Mouse (Mus musculus) induced T-regulatory cell, adult 2 months (primary cell): ENCODE results near the gene Cdk1.

Experiments
- DNase-seq: peaks from one replicate; pipeline ENCODE4 v3.0.0-alpha.2; 2012; ENCODE audit warnings: low read depth

Cdk1 gene

GRCm38 (mm10) chr10:69348206-69348605 lies 4.5 kb downstream of the Cdk1 start:
- no peak for DNase-seq

- no peak for DNase-seq
These were observed 10.4 kb downstream of the Cdk1 start for GRCm38 (mm10) chr10:69342328-69342727.

- no peak for DNase-seq
These were observed 11.0 kb downstream of the Cdk1 start for GRCm38 (mm10) chr10:69341570-69342227.

GRCm38 (mm10) chr10:69340001-69340400 lies 12.7 kb downstream of the Cdk1 start:
- DNase-seq: no peak

GRCm38 (mm10) chr10:69336219-69336618 lies 16.5 kb downstream of the Cdk1 start:
- DNase-seq: no peak

- DNase-seq: no peak
These were observed 17.1 kb downstream of the Cdk1 start for GRCm38 (mm10) chr10:69335611-69336010.

GRCm38 (mm10) chr10:69335195-69335536 lies 17.6 kb downstream of the Cdk1 start:
- no peak for DNase-seq

GRCm38 (mm10) chr10:69334271-69335194 lies 18.2 kb downstream of the Cdk1 start:
- DNase-seq: no peak

GRCm38 (mm10) chr10:69333212-69333611 lies 19.5 kb downstream of the Cdk1 start:
- no peak for DNase-seq

GRCm38 (mm10) chr10:69331231-69331630 lies 21.5 kb downstream of the Cdk1 start:
- no peak for DNase-seq

- DNase-seq: no peak
These were observed 24.1 kb downstream of the Cdk1 start for GRCm38 (mm10) chr10:69328656-69329046.

GRCm38 (mm10) chr10:69328029-69328655 lies 24.6 kb downstream of the Cdk1 start:
- DNase-seq: no peak

GRCm38 (mm10) chr10:69327362-69327761 lies 25.4 kb downstream of the Cdk1 start:
- no peak for DNase-seq

GRCm38 (mm10) chr10:69326433-69326832 lies 26.3 kb downstream of the Cdk1 start:
- DNase-seq: no peak

- no peak for DNase-seq
These were observed 27.9 kb downstream of the Cdk1 start for GRCm38 (mm10) chr10:69324816-69325215.

GRCm38 (mm10) chr10:69323986-69324385 lies 28.8 kb downstream of the Cdk1 start:
- DNase-seq: no peak

- DNase-seq: no peak
These were observed 31.2 kb downstream of the Cdk1 start for GRCm38 (mm10) chr10:69321519-69322035.

GRCm38 (mm10) chr10:69320667-69321518 lies 31.8 kb downstream of the Cdk1 start:
- DNase-seq: peak; percentile 84

- no peak for DNase-seq
These were observed 34.2 kb downstream of the Cdk1 start for GRCm38 (mm10) chr10:69318514-69318913.

- no peak for DNase-seq
These were observed 38.8 kb downstream of the Cdk1 start for GRCm38 (mm10) chr10:69313944-69314343.

GRCm38 (mm10) chr10:69311867-69312266 lies 40.9 kb downstream of the Cdk1 start:
- DNase-seq: no peak

GRCm38 (mm10) chr10:69309109-69309508 lies 43.6 kb downstream of the Cdk1 start:
- no peak for DNase-seq
